In the genomic region with DNA sequence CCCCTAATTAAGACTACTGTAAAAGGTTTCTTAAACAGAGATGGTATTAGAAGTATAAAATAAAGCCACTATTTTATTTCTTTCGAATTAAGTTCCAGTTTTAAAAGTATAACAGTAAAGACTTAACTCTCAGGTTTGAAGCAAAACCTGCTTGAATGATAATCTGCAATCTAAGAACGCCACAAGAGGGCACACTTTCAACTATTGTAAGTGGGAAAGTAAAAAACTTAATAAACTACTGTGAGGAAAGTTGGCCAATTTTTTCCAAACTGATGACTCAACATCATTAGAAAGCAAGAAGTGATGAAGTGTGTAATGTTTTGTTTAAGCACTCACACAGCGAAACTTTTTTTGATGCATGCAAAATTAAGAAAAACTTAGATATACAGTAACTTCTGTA, we compare ENCODE assay signal across 8 mouse cellular contexts.
DNase-seq lines count a peak whose midpoint lies in the region; ATAC-seq and TF ChIP-seq lines count a peak whose summit lies in the region.

No protein-coding gene starts in this region.

- no peaks in the 10 kb centered on the region for H3K27me3 ChIP-seq in midbrain, postnatal 0 days (ENCODE audit: insufficient read depth, low read length)
- H3K27me3 ChIP-seq in midbrain, embryonic 13.5 days: no peaks in the 10 kb centered on the region

- no peak for ATAC-seq in midbrain, postnatal 0 days (ENCODE audit: low FRiP score)
- no peak for ATAC-seq in midbrain, embryonic 13.5 days
- ATAC-seq in inflammation-experienced regulatory T-cells, adult 6 months: peak; percentile 56

- no peak overlapping the region for H3K9ac ChIP-seq in midbrain, postnatal 0 days (replicated peaks; ENCODE audit: low read length, poor library complexity, severe bottlenecking)
- H3K9ac ChIP-seq in midbrain, embryonic 13.5 days (replicated peaks): no peak overlapping the region

- no peaks in the 10 kb centered on the region for H3K36me3 ChIP-seq in midbrain, postnatal 0 days (ENCODE audit: insufficient read depth, low read length)
- no peaks in the 10 kb centered on the region for H3K36me3 ChIP-seq in midbrain, embryonic 13.5 days

- TF ChIP-seq CTCF in midbrain, postnatal 0 days (IDR thresholded peaks at IDR 0.05): peak; percentile 78

- intact Hi-C loops in left cerebral cortex, postnatal 4 days (cut with DNase I): loop anchor here (5.0 to 10.0 kb wide), 2 partner anchors 63 to 205 kb away; partner anchors contain the start of gene Nipbl

- H3K4me3 ChIP-seq in midbrain, postnatal 0 days (ENCODE audit: low read depth, low read length): no peak overlapping the region
- H3K4me3 ChIP-seq in midbrain, embryonic 13.5 days (replicated peaks): no peak overlapping the region

- no peak overlapping the region for H3K4me2 ChIP-seq in midbrain, postnatal 0 days (ENCODE audit: low read depth, low read length, poor library complexity, severe bottlenecking)
- H3K4me2 ChIP-seq in midbrain, embryonic 13.5 days (replicated peaks): no peak overlapping the region

- H3K27ac ChIP-seq in midbrain, postnatal 0 days (ENCODE audit: low read depth, low read length): no peak overlapping the region
- H3K27ac ChIP-seq in midbrain, embryonic 13.5 days: no peak overlapping the region

- 70% methylated on average over 3 of the region's 3 CpGs for WGBS in midbrain, postnatal 0 days
- 74% methylated on average over 3 of the region's 3 CpGs for WGBS in midbrain, embryonic 13.5 days

- DNase-seq in heart, adult 18-20 months: peak; percentile 42 to 79
- no peak for DNase-seq in heart, adult 11 months
- peak; percentile 73 for DNase-seq in midbrain, postnatal 0 days (ENCODE audit: low spot score)
- peak; percentile 23 for DNase-seq in ZHBTc4 (ENCODE audit: low read depth, low spot score)
- DNase-seq in thymus, postnatal 14 days: peak; percentile 58
- DNase-seq in left cerebral cortex, postnatal 4 days: no peak

- H3K9me3 ChIP-seq in midbrain, postnatal 0 days (ENCODE audit: low read length): no peaks in the 10 kb centered on the region
- no peaks in the 10 kb centered on the region for H3K9me3 ChIP-seq in midbrain, embryonic 13.5 days

- H3K4me1 ChIP-seq in midbrain, postnatal 0 days (ENCODE audit: insufficient read depth, low read length): no peaks in the 10 kb centered on the region
- H3K4me1 ChIP-seq in midbrain, embryonic 13.5 days (replicated peaks): no peaks in the 10 kb centered on the region

Comparison
In these comparisons a context has a peak if more than half of its experiments do, and no peak if none do; other contexts are left out.
1. DNase-seq: peak in heart, adult 18-20 months (2 of 2), midbrain, postnatal 0 days (single experiment), ZHBTc4 (single experiment) and thymus, postnatal 14 days (single experiment); none in heart, adult 11 months (single experiment) and left cerebral cortex, postnatal 4 days (single experiment).